Mouse (Mus musculus) midbrain, embryonic 12.5 days (tissue): ENCODE measurements at regions not wholly inside any gene's neighbourhood (a gene's known extent, or its start where the extent isn't known, plus 50 kb on each side); places are given as distances from the start of the nearest gene placed in this dataset.

Source experiments
- ATAC-seq: fragments of 200-750 bp; cut with Nextera tagmentation; 2 replicates; pipeline ENCODE4 v1.8.0; 2017; ENCODE audit warnings: low read depth, moderate TSS enrichment, moderate library complexity; ENCODE audit not compliant: low FRiP score
- H3K27ac ChIP-seq: fragments of 300-500 bp; sonication (generic); replicated peaks from 2 replicates; pipeline ENCODE4 v1.5.1; 2016; ENCODE audit warnings: mild to moderate bottlenecking
- H3K27me3 ChIP-seq: fragments of 300-500 bp; sonication (generic); 2 replicates; pipeline ENCODE4 v1.6.1; 2016; ENCODE audit warnings: mild to moderate bottlenecking
- H3K36me3 ChIP-seq: fragments of 300-500 bp; sonication (generic); 2 replicates; pipeline ENCODE4 v1.6.1; 2016
- H3K4me1 ChIP-seq: fragments of 300-500 bp; sonication (generic); 2 replicates; pipeline ENCODE4 v1.6.1; 2016
- H3K4me2 ChIP-seq: fragments of 300-500 bp; sonication (generic); replicated peaks from 2 replicates; pipeline ENCODE4 v1.6.1; 2016; ENCODE audit warnings: mild to moderate bottlenecking, moderate library complexity
- H3K4me3 ChIP-seq: fragments of 300-500 bp; sonication (generic); 2 replicates; pipeline ENCODE4 v1.5.1; 2016; ENCODE audit warnings: mild to moderate bottlenecking
- H3K9ac ChIP-seq: fragments of 300-500 bp; sonication (generic); replicated peaks from 2 replicates; pipeline ENCODE4 v1.6.1; 2016; ENCODE audit warnings: mild to moderate bottlenecking, moderate library complexity
- H3K9me3 ChIP-seq: fragments of 300-500 bp; sonication (generic); 2 replicates; pipeline ENCODE4 v1.6.1; 2016; ENCODE audit warnings: mild to moderate bottlenecking
- WGBS: fragments of 180-500 bp; shearing (Covaris S2); methylation state at CpG from one replicate; pipeline ENCODE4 v1.1.7; 2016; 5-methylcytosine and 5-hydroxymethylcytosine counted together

GRCm38 (mm10) chr19:60148313-60148965 is 78.1 kb downstream of the Fam204a start:
- no peaks in the 10 kb centered on the region for H3K36me3 ChIP-seq
- no peak for ATAC-seq
- H3K4me2 ChIP-seq, result no peak overlapping the region
- no peaks in the 10 kb centered on the region for H3K9me3 ChIP-seq
- peaks cover 82% of the 10 kb centered on the region for H3K27me3 ChIP-seq
- WGBS, result 16% methylated on average over 8 of the region's 8 CpGs
- H3K4me3 ChIP-seq, result no peak overlapping the region
- no peak overlapping the region for H3K27ac ChIP-seq
- H3K4me1 ChIP-seq, result peaks cover 14% of the 10 kb centered on the region
- H3K9ac ChIP-seq, result no peak overlapping the region

GRCm38 (mm10) chr19:60146451-60147190 is 79.9 kb downstream of the Fam204a start:
- H3K27me3 ChIP-seq, result peaks cover 80% of the 10 kb centered on the region
- H3K27ac ChIP-seq, result no peak overlapping the region
- no peak overlapping the region for H3K9ac ChIP-seq

GRCm38 (mm10) chr19:60145242-60145641 is 81.3 kb downstream of the Fam204a start:
- H3K4me2 ChIP-seq, result peak overlapping the region; percentile 45; the same call in 1 of the 2 replicates
- H3K27ac ChIP-seq, result no peak overlapping the region
- no peaks in the 10 kb centered on the region for H3K36me3 ChIP-seq
- WGBS, result 77% methylated on average over 5 of the region's 5 CpGs
- H3K9me3 ChIP-seq, result no peaks in the 10 kb centered on the region
- H3K9ac ChIP-seq, result no peak overlapping the region
- H3K4me3 ChIP-seq, result peak overlapping the region; percentile 29; the same call in 1 of the 2 replicates
- ATAC-seq, result no peak
- peaks cover 76% of the 10 kb centered on the region for H3K27me3 ChIP-seq
- H3K4me1 ChIP-seq, result peaks cover 17% of the 10 kb centered on the region

More at GRCm38 (mm10) chr19:60146451-60147190, 79.9 kb downstream of the Fam204a start:
- Histone ChIP-seq H3K4me1 (peaks cover 17% of the 10 kb centered on the region), H3K4me3 (no peak overlapping the region), H3K4me2 (no peak overlapping the region), H3K9me3 (no peaks in the 10 kb centered on the region), H3K36me3 (no peaks in the 10 kb centered on the region)
- WGBS, result 30% methylated on average over 10 of the region's 10 CpGs
- ATAC-seq, result no peak

- 6% methylated on average over 20 of the region's 20 CpGs for WGBS
- Histone ChIP-seq H3K9me3 (no peaks in the 10 kb centered on the region), H3K4me2 (peak overlapping the region; percentile 45), H3K27ac (no peak overlapping the region), H3K4me3 (peak overlapping the region; percentile 29), H3K36me3 (no peaks in the 10 kb centered on the region), H3K9ac (0 out of 2 replicates have a peak overlapping the region, but pooled peaks have one; percentile 20), H3K4me1 (peaks cover 14% of the 10 kb centered on the region), H3K27me3 (peaks cover 68% of the 10 kb centered on the region)
- peak; percentile 41; the same call in 1 of the 2 replicates for ATAC-seq
Measured at GRCm38 (mm10) chr19:60144336-60144989, 82.0 kb downstream of the Fam204a start.

DNA sequence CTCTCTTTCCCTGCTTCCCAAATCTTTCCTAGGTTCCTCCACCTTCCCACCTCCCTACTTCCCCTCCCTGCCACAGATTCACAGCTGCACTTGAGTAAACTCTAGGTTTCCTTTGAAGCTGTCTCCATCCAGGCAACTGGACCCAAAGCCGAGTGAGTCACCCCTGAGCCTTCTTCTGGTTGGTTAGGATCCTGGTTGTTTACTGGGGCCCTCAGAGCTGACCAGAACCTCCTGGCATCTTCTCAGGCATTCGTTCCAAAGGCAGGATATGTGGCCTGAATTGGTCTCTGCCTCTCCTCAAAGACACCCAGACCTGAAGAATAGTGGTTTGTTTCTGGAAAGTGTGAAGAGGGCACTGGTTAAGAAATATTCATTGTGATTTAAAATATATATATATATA is 87.6 kb downstream of the Fam204a start:
- H3K9ac ChIP-seq, result no peak overlapping the region
- H3K4me1 ChIP-seq, result 0 out of 2 replicates have a peak, but pooled peaks cover 3% of the 10 kb centered on the region
- no peak overlapping the region for H3K27ac ChIP-seq
- no peak for ATAC-seq
- H3K36me3 ChIP-seq, result no peaks in the 10 kb centered on the region
- peaks cover 22% of the 10 kb centered on the region for H3K27me3 ChIP-seq
- WGBS, result 77% methylated on average over 2 of the region's 2 CpGs
- H3K4me2 ChIP-seq, result no peak overlapping the region
- no peaks in the 10 kb centered on the region for H3K9me3 ChIP-seq
- no peak overlapping the region for H3K4me3 ChIP-seq

DNA sequence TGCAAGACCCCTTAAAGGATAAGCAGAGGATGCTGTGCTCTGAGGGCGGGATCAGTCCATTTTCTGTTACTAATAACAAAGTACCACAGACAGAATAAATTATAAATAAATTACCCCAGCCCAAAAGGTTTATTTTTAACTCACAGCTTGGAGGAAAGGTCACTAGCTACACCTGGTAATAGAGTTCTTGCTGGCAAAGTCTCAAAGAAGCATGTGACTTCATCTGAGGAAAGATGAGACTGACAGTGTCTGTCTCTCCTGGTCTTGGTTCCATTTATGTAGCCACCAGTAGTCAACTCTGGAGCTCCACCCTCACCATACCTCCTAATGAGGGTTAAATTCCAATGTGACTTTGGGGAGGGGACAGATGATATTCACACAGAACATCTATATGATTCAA is 90.0 kb downstream of the Fam204a start:
- H3K9ac ChIP-seq, result no peak overlapping the region
- no peaks in the 10 kb centered on the region for H3K4me1 ChIP-seq
- peaks cover 5% of the 10 kb centered on the region for H3K27me3 ChIP-seq
- no peak overlapping the region for H3K4me3 ChIP-seq
- ATAC-seq, result no peak
- H3K36me3 ChIP-seq, result no peaks in the 10 kb centered on the region
- WGBS, result 88% methylated on average over 1 of the region's 1 CpGs
- H3K27ac ChIP-seq, result no peak overlapping the region
- no peak overlapping the region for H3K4me2 ChIP-seq
- no peaks in the 10 kb centered on the region for H3K9me3 ChIP-seq

- Histone ChIP-seq H3K9ac (no peak overlapping the region), H3K9me3 (no peaks in the 10 kb centered on the region), H3K4me3 (no peak overlapping the region), H3K27ac (no peak overlapping the region), H3K4me1 (no peaks in the 10 kb centered on the region), H3K36me3 (no peaks in the 10 kb centered on the region), H3K4me2 (no peak overlapping the region), H3K27me3 (no peaks in the 10 kb centered on the region; the same call in 1 of the 2 replicates)
- 66% methylated on average over 4 of the region's 4 CpGs for WGBS
- no peak for ATAC-seq
Measured at GRCm38 (mm10) chr19:60134447-60135328, 91.8 kb downstream of the Fam204a start.

- 96% methylated on average over 2 of the region's 2 CpGs for WGBS
- Histone ChIP-seq H3K36me3 (no peaks in the 10 kb centered on the region), H3K9ac (no peak overlapping the region), H3K9me3 (no peaks in the 10 kb centered on the region), H3K27ac (no peak overlapping the region), H3K4me3 (no peak overlapping the region), H3K27me3 (no peaks in the 10 kb centered on the region), H3K4me2 (no peak overlapping the region), H3K4me1 (no peaks in the 10 kb centered on the region)
- ATAC-seq, result no peak
Measured at GRCm38 (mm10) chr19:60129635-60130034, 96.9 kb downstream of the Fam204a start.

DNA sequence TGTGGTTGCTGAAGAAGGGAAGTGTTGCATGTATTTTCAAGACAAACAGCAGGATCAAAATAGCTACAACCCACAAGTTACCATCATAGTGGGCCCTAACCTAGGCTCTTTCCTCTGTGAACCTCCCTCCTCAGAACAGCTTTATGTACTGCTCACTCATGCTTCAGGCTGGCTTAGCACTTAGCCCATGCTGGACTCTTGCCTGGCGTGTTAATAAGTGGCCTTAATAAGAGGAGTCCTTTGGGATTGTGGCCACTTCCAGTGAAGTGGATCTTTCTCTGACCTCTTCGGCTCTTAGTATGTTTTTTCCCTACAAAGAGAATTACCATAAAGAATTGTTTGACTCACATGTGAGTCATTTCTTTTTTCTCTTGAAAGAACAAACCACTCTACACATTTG is 101.9 kb downstream of the Fam204a start:
- no peak for ATAC-seq
- Histone ChIP-seq H3K4me2 (no peak overlapping the region), H3K9ac (no peak overlapping the region), H3K9me3 (no peaks in the 10 kb centered on the region), H3K27me3 (no peaks in the 10 kb centered on the region), H3K27ac (no peak overlapping the region), H3K4me3 (no peak overlapping the region), H3K36me3 (no peaks in the 10 kb centered on the region), H3K4me1 (no peaks in the 10 kb centered on the region)
- WGBS, result 80% methylated on average over 2 of the region's 2 CpGs

DNA sequence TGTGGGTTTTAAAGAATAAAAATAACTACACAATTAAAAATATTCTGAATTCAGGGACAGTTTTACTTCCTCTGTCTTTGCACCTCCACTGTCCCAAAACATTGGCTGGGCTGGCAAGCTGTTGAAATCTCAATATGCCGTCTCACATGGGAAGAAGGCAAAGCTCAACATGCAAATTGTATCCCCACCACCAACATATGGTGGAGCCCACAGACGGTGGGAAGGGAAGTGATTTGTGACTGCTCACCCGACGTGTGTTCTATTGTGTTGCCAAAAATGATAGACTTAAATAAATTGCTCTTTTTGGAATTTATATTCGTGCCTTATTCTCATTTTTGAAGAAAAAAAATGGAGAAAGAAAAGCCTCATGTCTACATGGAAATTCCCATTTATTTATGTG is 105.6 kb downstream of the Fam204a start:
- WGBS, result 81% methylated on average over 5 of the region's 5 CpGs
- no peaks in the 10 kb centered on the region for H3K9me3 ChIP-seq
- no peak overlapping the region for H3K4me2 ChIP-seq
- no peak overlapping the region for H3K9ac ChIP-seq
- H3K4me1 ChIP-seq, result no peaks in the 10 kb centered on the region
- ATAC-seq, result no peak
- no peak overlapping the region for H3K4me3 ChIP-seq
- no peaks in the 10 kb centered on the region for H3K36me3 ChIP-seq
- no peak overlapping the region for H3K27ac ChIP-seq
- no peaks in the 10 kb centered on the region for H3K27me3 ChIP-seq

- Histone ChIP-seq H3K4me3 (no peak overlapping the region), H3K4me2 (no peak overlapping the region), H3K27ac (no peak overlapping the region), H3K9ac (no peak overlapping the region), H3K27me3 (no peaks in the 10 kb centered on the region), H3K36me3 (no peaks in the 10 kb centered on the region), H3K9me3 (no peaks in the 10 kb centered on the region), H3K4me1 (no peaks in the 10 kb centered on the region)
- ATAC-seq, result no peak
- whole genome bisulfite sequencing, result 38% methylated on average over 1 of the region's 1 CpGs
Measured at GRCm38 (mm10) chr19:60119051-60119450, 107.5 kb downstream of the Fam204a start.
